Mouse (Mus musculus): Measurements from ENCODE around the gene Asb5.

- no peak for TF ChIP-seq EP300 (IDR thresholded peaks at IDR 0.05; ENCODE audit: low read depth)
- no peak for TF ChIP-seq CTCF (IDR thresholded peaks at IDR 0.05; ENCODE audit: low read depth)
These were observed 809 bp upstream of the Asb5 start for GRCm38 (mm10) chr8:54528571-54528970.

Data from liver, postnatal 0 days (tissue).